Mouse (Mus musculus): ENCODE data around the gene Armcx1. TPM values are rescaled to one million over a fixed set of nuclear protein-coding genes. Genes with fewer than 3 reads are reported as not detected.
A peak's percentile ranks its signal among the peaks of the same experiment; 100 is the strongest.
"Not testable (repeated sequence)": the region's sequence is repeated elsewhere in the genome, so short reads cannot be mapped to it uniquely, and the experiment has no call there.

Gene Armcx1
- 10 to 100 TPM; 60.3 to 74.8 TPM for total RNA-seq (2021)

DNA sequence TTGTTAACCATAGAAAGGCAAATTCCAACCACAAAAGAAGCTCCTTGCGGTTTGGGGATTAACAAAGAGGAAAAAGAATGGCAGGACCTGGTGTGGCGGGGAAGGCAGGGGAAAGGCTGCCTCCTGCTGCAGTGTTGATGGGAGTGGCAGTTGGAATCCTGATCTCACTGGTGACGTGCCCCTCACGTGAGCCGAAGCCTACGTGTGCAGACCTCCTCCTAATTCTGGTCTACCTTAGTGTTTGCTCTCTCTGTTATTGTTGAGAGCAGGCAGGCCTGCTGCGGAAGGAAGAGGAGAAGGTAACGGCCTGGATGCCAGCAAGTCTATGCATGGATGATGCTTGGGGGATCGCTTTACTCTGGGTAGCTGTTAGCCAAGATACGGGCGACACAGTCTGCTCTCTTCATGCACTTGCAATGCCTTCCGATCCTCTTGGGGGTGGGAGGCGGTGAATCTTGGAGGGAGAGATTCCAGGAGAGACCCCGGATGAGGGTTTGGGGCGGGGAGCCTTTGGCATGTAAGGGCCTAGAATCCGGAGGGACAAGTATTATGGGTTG, at the start of gene Armcx1:
TSS of gene Armcx1 (plus strand) at position 212 of the 557 bp plus-strand sequence.
- intact Hi-C loops (cut with DNase I): loop anchor here (2.0 to 5.0 kb wide), 2 partner anchors 69 to 106 kb away; no protein-coding TSS in a partner anchor
- peak; percentile 55 to 71 for DNase-seq (ENCODE audit: low spot score in 2 of 2)

DNA sequence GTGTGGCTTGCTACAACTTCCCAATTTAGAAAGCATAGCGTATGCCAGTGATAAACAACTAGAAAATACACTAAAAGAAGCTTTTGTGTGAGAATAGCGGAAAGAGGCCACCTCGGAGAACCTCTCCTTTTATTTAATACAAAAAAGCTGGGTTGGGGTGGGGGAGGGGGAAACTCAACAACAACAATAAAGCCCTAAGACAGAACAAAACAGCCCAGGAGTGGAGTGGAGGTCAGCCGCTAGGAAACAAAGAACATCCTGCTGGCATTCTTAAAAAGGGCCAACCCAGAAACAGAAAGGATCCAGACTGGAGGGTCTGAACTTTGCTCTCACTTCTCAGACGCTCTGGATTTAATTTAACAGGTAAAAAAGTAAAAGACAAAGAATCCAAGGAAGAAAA, 42.7 kb upstream of the Armcx1 start:
- intact Hi-C loops (cut with DNase I): no loop called here
- no peak for DNase-seq (ENCODE audit: low spot score in 2 of 2)

- no peak for DNase-seq (ENCODE audit: low spot score in 2 of 2)
- intact Hi-C loops (cut with DNase I): no loop called here
Observed at GRCm38 (mm10) chrX:134675959-134676358, 41.8 kb upstream of the Armcx1 start.

- no peak for DNase-seq (ENCODE audit: low spot score in 2 of 2)
- intact Hi-C loops (cut with DNase I): loop anchor here (10.0 kb wide), 1 partner anchor 70 kb away; no protein-coding TSS in a partner anchor
Observed at GRCm38 (mm10) chrX:134684936-134685335, 32.8 kb upstream of the Armcx1 start.

DNA sequence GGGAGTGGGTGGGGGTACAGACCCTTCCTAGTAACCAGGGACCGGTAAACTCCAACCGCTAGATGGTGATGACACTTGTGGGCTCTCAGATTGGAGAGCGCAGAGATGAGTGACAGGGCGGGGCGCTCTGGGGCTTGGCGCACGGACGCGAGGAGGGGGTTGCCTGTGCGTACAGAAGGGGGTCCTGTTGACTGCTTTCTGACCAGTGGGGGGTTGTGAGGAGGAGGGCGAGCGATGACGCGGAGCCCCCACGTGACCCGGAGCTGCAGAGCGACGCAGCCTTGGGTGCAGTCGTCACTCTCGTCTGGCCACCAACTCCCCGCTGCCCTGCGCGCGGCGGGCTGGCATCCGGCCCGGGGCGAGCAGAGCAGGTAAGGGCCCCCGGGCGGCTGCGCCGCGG, 31.5 kb upstream of the Armcx1 start, which contains the start of gene Armcx4:
TSS of gene Armcx4 (plus strand) at position 253 of the 400 bp plus-strand sequence.
- DNase-seq (ENCODE audit: low spot score in 2 of 2): peak; percentile 62 to 73
- intact Hi-C loops (cut with DNase I): loop anchor here (10.0 kb wide), 1 partner anchor 71 kb away; no protein-coding TSS in a partner anchor

GRCm38 (mm10) chrX:134686739-134687171, 31.0 kb upstream of the Armcx1 start:
- intact Hi-C loops (cut with DNase I): loop anchor here (10.0 kb wide), 1 partner anchor 72 kb away; no protein-coding TSS in a partner anchor
- DNase-seq (ENCODE audit: low spot score in 2 of 2): peak in 1 of 2 experiments; percentile 39

DNA sequence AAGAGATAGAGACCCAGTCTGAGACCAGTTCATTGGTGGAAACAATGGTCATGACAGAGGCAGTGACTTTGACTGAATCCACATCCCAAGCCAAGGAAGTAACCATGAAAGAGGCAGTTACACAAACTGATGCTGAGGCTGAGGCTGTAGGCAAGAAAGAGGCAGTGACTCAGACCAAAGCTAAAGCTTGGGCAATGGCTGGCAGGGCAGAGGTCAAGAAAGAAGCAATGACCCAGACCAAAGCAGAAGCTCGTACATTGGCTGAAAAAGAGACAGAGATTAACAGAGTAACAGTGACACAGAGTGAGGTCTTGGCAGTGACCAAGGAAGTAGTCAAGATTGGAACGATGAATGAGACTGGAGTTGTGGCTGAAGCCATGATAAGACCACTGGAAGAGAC, 28.1 kb upstream of the Armcx1 start:
- no peak for DNase-seq (ENCODE audit: low spot score in 2 of 2)
- intact Hi-C loops (cut with DNase I): loop anchor here (10.0 kb wide), 1 partner anchor 75 kb away; no protein-coding TSS in a partner anchor

DNA sequence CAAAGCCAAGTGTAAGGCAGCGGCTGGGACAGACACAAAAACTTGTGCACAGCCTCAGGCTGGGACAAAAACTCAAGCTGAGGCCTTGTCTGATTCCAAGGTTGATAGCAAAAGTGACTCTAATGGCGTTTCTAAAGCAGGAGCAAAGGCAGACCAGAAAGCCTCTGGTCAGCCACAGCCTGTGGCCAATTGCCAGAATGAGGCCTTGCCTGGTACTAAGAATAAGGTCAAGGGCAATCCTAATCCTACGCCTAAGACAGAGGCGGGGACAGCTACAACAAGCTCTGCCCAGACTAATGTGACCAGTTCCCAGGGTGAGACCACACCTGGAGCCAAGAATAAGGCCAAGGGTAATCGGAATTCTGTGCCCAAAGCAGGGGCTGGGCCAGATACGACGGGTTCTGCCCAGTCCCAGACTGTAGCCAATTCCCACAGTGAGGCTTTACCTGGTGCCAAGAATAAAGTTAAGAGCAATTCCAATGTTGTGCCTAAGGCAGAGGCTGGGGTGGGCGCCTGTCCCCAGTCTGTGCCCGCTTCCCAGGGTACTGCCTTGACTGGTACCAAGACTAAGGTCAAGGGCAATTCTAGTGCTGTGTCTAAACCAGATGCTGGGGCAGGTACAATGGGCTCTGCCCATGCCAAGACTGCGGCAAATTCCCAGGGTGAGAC, 26.8 kb upstream of the Armcx1 start:
- intact Hi-C loops (cut with DNase I): no loop called here
- no peak for DNase-seq (ENCODE audit: low spot score in 2 of 2)

DNA sequence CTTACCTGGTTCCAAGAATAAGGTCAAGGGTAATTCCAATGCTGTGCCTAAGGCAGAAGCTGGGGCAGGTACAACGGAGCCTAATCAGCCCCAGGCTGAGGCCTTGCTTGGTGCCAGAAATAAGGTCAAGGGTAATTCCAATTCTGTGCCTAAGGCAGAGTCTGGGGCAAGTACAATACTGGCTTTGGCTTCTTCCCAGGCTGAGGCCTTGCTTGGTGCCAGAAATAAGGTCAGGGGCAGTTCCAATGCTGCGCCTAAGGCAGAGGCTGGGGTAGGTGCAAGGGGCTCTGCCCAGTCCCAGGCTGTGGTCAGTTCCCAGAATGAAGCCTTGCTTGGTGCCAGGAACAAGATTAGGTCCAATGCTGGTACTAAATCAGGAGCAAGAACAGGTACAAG, 26.2 kb upstream of the Armcx1 start:
- intact Hi-C loops (cut with DNase I): no loop called here
- no peak for DNase-seq (ENCODE audit: low spot score in 2 of 2)

- intact Hi-C loops (cut with DNase I): loop anchor here (2.0 to 5.0 kb wide), 2 partner anchors 68 to 105 kb away; no protein-coding TSS in a partner anchor
- DNase-seq (ENCODE audit: low spot score in 2 of 2): no peak
Observed at GRCm38 (mm10) chrX:134716863-134717262, 900 bp upstream of the Armcx1 start.

DNA sequence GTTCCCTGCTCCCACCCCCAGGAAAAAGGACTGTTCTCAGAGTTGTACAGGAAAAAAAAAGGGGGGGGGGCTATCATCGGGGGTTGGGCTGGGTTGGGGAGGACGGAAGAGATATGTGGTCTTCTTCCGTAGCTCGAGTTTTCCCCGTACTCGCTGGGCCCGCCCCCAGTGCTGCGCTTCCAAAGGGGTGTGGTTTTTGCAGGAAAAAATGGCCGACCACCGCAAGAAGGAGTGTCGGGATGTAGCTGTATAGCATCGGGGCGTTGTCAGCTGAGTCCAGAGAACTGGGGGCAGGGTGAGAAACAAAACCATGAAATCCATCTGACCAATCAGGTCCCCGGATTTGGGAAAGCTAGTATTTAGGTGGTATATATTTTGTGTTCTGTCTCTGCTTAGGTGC, 761 bp downstream of the Armcx1 start:
- DNase-seq (ENCODE audit: low spot score in 2 of 2): peak; percentile 57 to 58
- intact Hi-C loops (cut with DNase I): loop anchor here (5.0 kb wide), 1 partner anchor 106 kb away; no protein-coding TSS in a partner anchor

DNA sequence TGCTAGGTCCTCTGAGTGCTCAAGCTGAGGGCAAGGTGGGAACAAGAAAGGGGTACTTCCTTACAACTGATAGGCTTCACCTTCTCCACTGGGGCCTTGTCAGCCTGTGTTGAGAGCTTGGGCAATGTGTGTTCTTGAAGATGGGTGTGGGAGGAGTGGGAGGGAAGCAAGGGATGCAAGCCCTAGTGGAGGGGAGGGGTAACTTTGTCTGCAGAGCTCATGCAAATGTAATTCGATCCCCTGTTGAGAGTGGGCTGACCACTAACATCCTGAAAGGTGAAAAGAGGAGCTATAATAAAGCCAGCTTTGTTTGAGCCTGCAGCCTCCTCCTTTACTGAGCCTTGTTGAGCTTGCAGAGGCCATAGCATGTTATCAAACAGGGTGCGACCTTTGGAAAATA, 6.0 kb downstream of the Armcx1 start:
- intact Hi-C loops (cut with DNase I): not testable (repeated sequence)

GRCm38 (mm10) chrX:134729778-134730177, 12.0 kb downstream of the Armcx1 start:
- no peak for DNase-seq (ENCODE audit: low spot score in 2 of 2)
- intact Hi-C loops (cut with DNase I): no loop called here

More for the DNA sequence above, 6.0 kb downstream of the Armcx1 start:
- DNase-seq (ENCODE audit: low spot score in 2 of 2): not testable (repeated sequence)

DNA sequence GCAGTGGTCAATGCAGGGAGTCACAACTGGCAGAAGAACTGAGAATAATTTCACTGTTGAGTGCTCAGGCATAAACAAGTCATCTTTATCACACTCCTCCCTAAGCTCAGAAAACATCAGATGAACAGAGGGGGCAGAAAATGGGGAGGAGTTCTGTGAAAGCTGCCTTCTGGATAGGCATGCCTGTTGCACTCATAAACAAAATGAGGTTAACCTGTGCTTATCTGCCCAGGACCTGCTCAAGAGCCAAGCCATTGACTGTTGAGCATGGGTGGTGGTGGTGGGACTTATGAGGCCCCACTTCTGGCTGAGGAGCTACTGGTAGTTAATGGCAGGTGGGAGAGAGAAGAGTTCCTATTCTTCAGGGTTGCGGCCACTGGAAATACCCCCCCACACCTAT, 20.0 kb downstream of the Armcx1 start:
- no peak for DNase-seq (ENCODE audit: low spot score in 2 of 2)
- intact Hi-C loops (cut with DNase I): no loop called here

DNA sequence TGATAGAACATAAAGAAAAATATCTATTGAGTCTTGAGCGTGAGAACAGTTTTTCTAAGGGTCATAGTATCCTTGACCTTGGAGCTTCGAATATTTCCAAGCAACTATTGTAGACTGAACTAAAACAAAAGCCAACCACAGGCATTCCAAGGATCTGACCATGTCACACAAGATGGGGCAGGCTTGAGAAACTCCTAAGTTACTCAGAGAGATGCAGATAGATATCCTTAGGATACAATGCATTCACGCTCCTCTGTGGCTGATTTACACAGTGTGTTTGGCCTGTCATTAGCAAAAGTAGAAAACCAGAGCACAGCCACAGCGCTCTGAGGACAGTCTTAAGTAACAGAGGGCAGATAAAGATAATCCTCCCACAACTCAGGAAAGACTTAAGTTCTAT, 21.4 kb downstream of the Armcx1 start:
- no peak for DNase-seq (ENCODE audit: low spot score in 2 of 2)
- intact Hi-C loops (cut with DNase I): no loop called here

DNA sequence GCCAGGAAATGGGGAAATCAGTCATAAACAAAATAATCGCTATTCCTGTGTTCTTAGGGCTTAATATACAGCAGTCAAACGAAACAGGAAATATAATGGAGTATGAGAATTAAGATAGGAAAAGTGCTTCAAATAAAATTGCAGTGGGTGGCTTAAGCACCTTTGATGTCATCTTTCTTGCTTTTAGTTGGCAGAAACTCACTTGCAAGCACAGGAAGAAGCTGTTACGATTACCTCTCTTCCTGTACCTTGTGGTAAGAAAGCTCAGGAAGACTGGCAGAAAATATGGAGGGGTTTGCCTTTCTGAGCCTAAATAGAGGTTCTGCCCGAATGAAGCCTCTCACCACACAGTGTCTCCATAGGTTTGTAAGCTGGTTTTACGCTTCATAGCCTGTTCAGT, 24.1 kb downstream of the Armcx1 start:
- intact Hi-C loops (cut with DNase I): no loop called here
- no peak for DNase-seq (ENCODE audit: low spot score in 2 of 2)

DNA sequence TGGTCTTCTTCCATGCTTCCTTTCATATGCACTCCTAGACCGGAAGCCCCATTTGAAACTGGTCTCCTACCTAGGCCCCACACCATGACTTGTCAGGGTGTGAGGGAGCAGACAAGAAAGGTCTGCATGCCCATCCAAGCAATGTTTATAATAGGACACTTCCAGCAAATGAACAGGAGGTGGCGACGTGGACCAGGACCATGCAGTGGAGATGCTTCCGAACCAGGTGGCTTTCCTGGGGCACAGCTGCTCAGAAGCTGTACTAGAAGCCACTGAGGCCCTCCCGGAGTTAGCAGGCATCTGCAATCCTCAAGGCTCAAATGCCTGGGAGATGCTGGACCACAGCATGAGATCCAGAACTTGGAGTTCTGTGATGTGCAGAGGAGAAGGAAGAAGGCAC, 28.7 kb downstream of the Armcx1 start:
- intact Hi-C loops (cut with DNase I): loop anchor here (1.0 kb wide), 1 partner anchor 167 kb away; no protein-coding TSS in a partner anchor
- peak; percentile 29 to 30 for DNase-seq (ENCODE audit: low spot score in 2 of 2)

- intact Hi-C loops (cut with DNase I): no loop called here
Observed at GRCm38 (mm10) chrX:134750764-134751592, 33.2 kb downstream of the Armcx1 start, which contains the start of gene Armcx6. Gene Armcx6 (minus strand): TSS chrX:134751417.

GRCm38 (mm10) chrX:134751910-134752309, 34.1 kb downstream of the Armcx1 start:
- intact Hi-C loops (cut with DNase I): no loop called here
- no peak for DNase-seq (ENCODE audit: low spot score in 2 of 2)

More at GRCm38 (mm10) chrX:134750764-134751592, 33.2 kb downstream of the Armcx1 start, which contains the start of gene Armcx6:
- peak; percentile 52 to 55 for DNase-seq (ENCODE audit: low spot score in 2 of 2)

DNA sequence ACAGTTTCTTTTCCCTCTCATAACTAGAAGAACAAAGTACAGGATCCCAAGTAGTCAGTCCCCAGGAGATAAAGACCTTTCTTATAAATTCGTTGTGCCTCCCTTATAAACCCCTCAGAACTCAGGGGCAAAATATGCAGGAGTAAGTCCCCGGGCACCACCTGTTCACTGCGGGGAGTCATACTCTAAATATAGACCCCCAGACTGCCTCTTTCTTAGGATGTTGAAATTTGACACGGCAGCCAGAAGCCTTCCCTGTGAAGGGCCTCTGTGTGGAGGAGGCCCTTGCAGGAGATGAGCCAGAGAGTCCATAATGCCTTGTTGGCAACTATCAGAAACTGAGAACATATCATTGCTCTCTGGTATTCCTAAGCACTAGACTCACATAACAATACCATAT, 34.8 kb downstream of the Armcx1 start:
- DNase-seq (ENCODE audit: low spot score in 2 of 2): no peak
- intact Hi-C loops (cut with DNase I): no loop called here

All from left cerebral cortex, postnatal 36 days (tissue).